Mouse (Mus musculus) myocyte (in vitro differentiated cells): Measurements from ENCODE around the gene Ada.

ENCODE experiments used
- CEBPB ChIP-seq: IDR thresholded peaks from 2 replicates; pipeline ENCODE4 v1.6.1; 2011; ENCODE audit warnings: mild to moderate bottlenecking, moderate library complexity; ENCODE audit not compliant: poor library complexity, insufficient read depth, severe bottlenecking
- E2F4 ChIP-seq: IDR thresholded peaks from one replicate; pipeline ENCODE4 v1.6.1; 2011; ENCODE audit warnings: mild to moderate bottlenecking, control low read depth, moderate library complexity; ENCODE audit not compliant: insufficient read depth
- MAX ChIP-seq: IDR thresholded peaks from one replicate; pipeline ENCODE4 v1.6.1; 2011; ENCODE audit warnings: low read depth, mild to moderate bottlenecking, control low read depth
- MYOD1 ChIP-seq, 3 experiments: IDR thresholded peaks; one replicate each; pipeline ENCODE4 v1.6.1; 2011; ENCODE audit warnings: control low read depth in 2 of 3, low read depth in 2 of 3, mild to moderate bottlenecking in 2 of 3, moderate library complexity in 1 of 3; ENCODE audit not compliant: insufficient read length in 2 of 3, control insufficient read depth in 1 of 3
- MYOG ChIP-seq, 3 experiments: IDR thresholded peaks; one replicate each; pipeline ENCODE4 v1.6.1; 2011; ENCODE audit warnings: control low read depth in 2 of 3, low read depth in 2 of 3, mild to moderate bottlenecking in 2 of 3; ENCODE audit not compliant: insufficient read length in 2 of 3, control insufficient read depth in 1 of 3, insufficient read depth in 1 of 3
- POLR2A ChIP-seq: IDR thresholded peaks from one replicate; pipeline ENCODE4 v1.6.1; 2011; ENCODE audit warnings: low read depth, mild to moderate bottlenecking, control low read depth, moderate library complexity; ENCODE audit not compliant: insufficient read length
- POLR2AphosphoS2 ChIP-seq: IDR thresholded peaks from one replicate; pipeline ENCODE4 v1.6.1; 2011; ENCODE audit warnings: low read depth, control low read depth; ENCODE audit not compliant: insufficient read length
- REST ChIP-seq: IDR thresholded peaks from one replicate; pipeline ENCODE4 v1.6.1; 2011; ENCODE audit warnings: mild to moderate bottlenecking, control low read depth, moderate library complexity; ENCODE audit not compliant: insufficient read depth, insufficient read length
- SRF ChIP-seq: IDR thresholded peaks from one replicate; pipeline ENCODE4 v1.6.1; 2011; ENCODE audit warnings: low read depth; ENCODE audit not compliant: control insufficient read depth, insufficient read length
- TCF12 ChIP-seq: IDR thresholded peaks from one replicate; pipeline ENCODE4 v1.6.1; 2011; ENCODE audit warnings: mild to moderate bottlenecking, control low read depth; ENCODE audit not compliant: poor library complexity, insufficient read depth, severe bottlenecking
- USF1 ChIP-seq: IDR thresholded peaks from one replicate; pipeline ENCODE4 v1.6.1; 2011; ENCODE audit warnings: low read depth, mild to moderate bottlenecking, control low read depth, moderate library complexity

GRCm38 (mm10) chr2:163754228-163754627 is 4.2 kb upstream of the Ada start:
- no peak for TF ChIP-seq CEBPB
- TF ChIP-seq REST = no peak
- TF ChIP-seq POLR2A = no peak
- no peak for TF ChIP-seq USF1
- TF ChIP-seq MAX = no peak
- TF ChIP-seq E2F4 = no peak
- no peak for TF ChIP-seq TCF12
- TF ChIP-seq SRF = no peak
- TF ChIP-seq POLR2AphosphoS2 = no peak
- TF ChIP-seq MYOD1 (IDR thresholded peaks at IDR 0.05; ENCODE audit: control insufficient read depth in 1 of 3, insufficient read length in 2 of 3, low read depth in 2 of 3) = no peak
- no peak for TF ChIP-seq MYOG (IDR thresholded peaks at IDR 0.05; ENCODE audit: control insufficient read depth in 1 of 3, insufficient read depth in 1 of 3, insufficient read length in 2 of 3, low read depth in 2 of 3)
